Mouse (Mus musculus) urinary bladder, postnatal 10 days (tissue): ENCODE measurements around the gene Grap.

ENCODE experiments used
- DNase-seq: peaks from one replicate; pipeline ENCODE4 v3.0.0; 2022; ENCODE audit warnings: low spot score

The Grap gene

DNA sequence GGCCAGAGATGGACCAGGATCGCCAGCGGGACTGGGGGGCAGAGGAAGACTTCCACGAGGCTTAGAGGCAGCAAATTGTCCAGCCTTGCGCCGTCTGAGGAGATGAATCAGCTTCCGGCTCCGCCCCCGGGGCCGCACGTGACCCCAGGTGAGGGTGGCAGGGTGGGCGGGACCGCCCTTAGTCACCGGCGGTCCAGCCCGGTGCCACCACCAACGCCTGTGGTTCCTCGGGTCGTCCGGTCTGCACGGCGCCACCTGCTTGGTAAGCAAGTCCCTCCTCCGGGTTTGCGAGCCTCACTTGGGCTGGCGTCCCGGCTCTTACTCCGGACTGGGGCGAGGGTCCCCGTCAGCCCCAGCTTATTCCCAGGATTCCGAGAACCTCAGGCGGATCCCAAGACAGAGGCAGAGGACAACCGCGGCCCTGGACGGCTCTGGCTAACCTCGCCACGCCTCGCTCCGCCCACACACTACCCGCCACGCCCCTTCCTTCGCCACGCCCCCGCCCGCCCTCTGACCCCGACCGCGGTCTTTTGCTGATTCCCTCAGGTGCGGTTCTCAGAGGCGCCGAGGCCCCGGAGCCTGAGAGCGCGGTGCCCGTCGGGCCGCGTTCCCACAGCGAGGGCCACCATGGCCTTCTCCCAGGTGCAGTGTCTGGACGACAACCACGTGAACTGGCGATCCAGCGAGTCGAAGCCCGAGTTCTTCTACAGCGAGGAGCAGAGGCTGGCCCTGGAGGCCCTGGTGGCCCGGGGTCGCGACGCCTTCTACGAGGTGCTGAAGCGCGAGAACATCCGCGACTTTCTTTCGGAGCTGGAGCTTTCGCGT, 31.1 kb downstream of the Grap start, which contains the start of gene Fam83g:
Fam83g (plus strand) TSS at position 185 of the 825 bp plus-strand sequence.
- DNase-seq, result peak; percentile 34

DNA sequence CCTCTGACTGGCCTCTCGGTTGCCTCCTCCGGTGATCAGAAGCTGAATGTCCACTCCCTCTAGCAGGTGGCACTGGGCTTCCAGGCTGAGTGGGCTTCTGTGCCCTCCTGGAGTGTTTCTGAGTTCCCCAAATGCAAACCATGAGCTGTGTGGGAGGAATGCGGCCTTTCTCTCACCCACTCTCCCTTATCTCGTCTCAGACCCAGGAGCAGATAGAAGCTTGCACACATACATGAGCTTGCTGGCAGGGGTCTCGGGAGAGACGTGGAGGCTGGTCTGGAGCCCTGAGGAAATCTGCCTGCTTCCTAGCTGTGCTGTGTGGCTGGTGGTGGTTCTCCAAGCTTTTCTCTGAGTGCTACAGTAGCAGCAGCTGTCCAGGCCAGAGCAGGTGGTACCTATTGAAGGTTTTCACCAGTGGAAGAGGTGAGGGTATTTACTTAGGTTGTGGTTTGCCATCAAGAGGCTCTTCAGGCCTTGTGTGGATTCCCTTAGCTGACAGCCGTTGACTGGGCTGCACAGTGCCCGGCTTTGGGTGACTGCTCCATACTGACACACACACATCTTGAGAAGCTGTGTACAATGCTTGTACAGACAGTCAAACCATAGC, 32.2 kb downstream of the Grap start:
- DNase-seq, result no peak

DNA sequence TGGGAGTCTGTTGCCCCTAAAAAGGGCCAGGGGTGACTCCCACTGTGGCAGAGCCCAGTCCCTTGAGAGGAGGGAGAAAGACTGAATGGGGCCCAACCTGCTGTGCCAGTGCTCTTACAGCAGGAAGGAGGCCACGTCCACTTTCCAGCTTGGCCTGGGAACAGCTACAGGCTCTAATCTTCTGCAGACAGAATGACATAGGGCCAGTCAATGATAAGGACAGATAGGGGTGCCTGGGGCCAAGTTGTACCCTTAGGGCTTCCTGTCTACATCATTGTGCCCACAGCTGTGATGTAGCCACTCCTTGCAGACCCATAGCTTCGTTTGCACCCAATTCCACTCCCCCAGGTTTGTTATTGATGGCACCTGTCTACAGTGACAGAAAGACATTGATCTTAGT, 33.1 kb downstream of the Grap start:
- no peak for DNase-seq

DNA sequence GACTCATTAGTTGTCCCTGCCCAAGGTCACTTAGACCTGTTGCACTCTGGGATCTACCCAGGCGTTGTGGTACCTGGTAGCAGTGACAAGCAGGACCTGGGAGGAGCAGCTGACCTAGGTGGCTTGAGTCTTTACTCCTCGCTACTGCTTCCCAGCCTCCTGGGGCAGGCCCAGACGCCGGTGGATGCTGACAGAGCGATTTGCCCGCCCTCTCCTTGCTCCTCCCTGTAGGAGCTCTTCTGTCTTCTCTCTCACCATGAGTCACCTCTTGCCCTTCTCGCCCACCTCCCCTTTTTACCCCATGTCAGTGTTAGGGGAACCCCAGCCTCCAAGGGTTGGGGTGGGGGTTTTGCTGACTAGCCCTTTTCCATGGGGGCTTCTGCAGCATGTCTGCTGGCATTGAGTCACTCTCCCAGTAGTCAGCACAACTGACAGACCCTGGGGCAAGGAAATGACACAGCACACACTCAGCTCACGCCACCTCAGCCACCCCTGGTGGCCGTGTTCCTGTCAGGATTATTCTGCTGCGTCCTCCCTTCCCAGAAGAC, 33.9 kb downstream of the Grap start:
- DNase-seq, result no peak

DNA sequence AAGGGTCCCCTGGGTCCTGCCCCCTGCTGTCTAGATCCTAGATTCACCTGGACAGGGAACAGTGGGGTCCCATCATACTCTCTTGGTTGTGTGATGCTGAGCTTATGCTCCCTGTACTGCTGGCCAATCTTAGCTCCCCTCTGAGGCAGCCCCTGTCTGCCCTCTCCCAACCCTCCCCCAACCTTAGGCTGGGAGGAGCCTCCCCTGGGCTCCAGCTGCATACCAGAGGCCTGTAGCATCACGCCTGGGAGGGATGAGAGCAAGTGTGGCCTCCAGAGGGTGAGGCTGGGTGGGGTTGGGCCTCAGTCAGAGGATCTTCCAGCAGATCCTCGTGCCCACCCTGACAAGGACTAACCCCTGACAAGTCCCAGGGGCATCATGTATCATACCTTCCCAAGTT, 34.5 kb downstream of the Grap start:
- no peak for DNase-seq

DNA sequence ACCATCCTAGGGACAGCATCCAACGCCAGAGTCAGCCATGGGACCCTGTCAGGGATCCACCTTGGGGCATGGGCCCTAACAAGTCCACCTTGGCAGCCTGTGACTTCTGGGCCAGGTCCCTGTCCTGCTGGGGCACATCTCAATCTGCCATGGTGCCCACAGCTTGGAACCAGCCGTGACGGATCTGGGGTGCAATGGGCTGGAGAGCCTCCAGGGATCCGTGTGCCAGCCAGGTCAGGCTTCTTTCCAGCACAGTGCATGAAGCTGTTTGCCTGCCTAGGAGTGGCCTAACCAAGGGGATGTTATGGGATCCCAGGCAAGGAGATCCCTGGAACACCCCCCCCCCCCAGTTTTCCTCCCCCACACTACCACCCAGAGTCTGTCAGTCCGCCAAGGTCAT, 39.9 kb downstream of the Grap start:
- DNase-seq, result no peak

DNA sequence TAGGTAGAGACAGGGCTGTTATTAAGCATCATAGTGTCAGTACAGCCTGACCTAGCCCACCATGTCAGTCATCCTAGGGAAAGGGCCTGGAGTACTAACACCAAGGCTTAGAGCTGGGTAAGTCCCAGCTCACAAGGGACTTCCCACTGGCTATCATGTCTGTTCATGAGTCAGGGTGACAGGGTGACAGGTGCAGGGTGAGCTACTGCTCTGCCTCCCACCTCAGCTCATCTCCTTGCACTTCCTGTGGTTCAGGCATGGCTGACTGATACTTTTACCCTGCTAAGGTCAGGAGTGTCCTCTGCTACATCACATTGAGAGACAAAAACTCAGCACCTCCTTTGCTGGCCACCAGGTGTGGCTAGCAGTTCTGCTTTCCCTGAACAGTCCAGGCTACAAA, 45.8 kb downstream of the Grap start:
- no peak for DNase-seq

DNA sequence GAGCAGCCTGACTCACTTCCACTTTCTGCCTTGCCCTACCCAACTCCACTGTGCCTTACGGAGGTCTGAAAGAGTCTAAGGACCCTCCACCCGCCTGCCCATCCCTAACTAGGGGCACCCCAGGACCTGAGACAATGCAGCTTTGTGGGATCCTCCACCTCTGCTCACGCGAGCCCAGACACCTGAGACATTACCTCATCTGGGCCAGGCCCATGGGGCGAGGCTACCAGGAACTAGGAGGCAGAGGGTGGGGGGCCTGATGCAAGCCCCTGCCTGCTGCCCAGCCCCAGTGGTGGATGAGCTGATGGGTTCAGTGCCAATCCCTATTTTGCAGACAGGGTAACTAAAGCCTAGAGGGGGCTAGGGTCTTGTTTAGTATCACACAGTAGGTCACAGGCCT, 46.4 kb downstream of the Grap start:
- no peak for DNase-seq

DNA sequence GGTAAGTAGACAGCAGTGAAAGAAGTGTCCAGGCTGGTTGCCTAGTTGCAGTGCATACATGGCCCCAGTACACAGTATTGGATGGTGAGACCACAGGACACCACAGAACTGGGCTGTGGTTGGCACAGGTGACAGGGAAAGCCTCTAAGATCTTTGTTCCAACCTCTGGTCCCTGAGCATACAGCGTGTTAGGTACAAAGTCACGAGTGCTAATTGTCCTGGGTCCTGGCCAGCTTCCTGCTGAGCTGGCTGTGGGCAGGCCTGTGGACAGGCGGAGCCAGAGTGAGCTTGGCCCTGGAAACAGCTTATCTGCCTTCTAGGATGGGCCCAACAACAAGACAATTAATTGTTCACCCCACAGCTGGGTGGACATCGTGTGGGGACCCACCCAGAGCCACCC, 46.9 kb downstream of the Grap start:
- DNase-seq, result no peak

DNA sequence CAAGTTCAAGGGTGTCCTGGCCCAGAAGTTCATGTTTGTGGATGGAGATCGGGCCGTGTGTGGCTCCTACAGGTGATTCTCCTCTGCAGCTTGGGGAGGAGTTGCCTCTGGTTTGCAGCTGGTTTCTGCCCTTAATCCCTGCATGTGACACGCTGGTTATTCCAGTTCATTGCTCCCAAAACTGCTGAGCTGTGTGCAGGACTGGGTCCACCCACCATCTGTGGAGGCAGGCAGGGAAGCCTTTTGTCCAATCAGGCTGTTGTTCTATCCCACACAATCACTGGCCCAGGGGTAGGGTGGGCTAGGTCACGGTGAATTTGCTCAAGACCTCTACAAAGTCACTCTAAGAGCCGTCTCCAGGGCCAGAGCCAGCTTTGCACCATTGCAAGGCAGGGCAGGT, 48.6 kb downstream of the Grap start:
- DNase-seq, result no peak

DNA sequence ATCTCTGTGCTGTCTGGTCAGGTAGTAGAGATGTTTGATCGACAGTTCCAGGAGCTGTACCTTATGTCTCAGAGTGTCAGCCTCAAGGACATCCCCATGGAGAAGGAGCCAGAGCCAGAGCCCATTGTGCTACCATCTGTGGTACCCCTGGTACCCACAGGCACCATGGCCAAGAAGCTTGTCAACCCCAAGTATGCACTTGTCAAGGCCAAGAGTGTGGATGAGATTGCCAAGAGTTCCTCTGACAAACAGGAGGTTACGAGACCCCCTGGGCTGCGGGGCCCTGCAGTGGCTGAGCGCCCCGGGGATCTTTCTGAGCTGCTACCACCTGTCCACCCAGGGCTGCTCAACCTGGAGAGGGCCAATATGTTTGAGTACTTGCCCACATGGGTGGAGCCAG, 49.4 kb downstream of the Grap start:
- DNase-seq, result no peak

DNA sequence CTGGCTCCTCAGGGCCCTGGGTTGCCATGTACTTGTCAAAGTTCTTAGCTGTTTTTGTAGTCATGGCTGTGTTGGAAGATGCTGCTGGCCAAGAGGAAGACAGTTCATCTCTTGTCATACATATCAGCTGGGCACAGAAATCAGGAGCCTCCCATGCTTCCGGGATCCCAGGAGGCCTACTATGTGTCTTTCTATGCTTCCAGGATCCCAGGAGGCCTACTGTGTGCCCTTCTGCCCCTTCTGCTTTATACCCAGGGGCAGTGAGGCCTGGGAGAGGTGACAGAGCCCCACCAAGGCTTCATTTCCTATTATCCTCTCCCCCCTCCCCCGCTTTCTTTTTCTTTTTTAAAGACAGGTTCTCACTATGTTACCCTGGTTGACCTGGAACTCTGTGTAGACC, 52.5 kb downstream of the Grap start:
- no peak for DNase-seq

DNA sequence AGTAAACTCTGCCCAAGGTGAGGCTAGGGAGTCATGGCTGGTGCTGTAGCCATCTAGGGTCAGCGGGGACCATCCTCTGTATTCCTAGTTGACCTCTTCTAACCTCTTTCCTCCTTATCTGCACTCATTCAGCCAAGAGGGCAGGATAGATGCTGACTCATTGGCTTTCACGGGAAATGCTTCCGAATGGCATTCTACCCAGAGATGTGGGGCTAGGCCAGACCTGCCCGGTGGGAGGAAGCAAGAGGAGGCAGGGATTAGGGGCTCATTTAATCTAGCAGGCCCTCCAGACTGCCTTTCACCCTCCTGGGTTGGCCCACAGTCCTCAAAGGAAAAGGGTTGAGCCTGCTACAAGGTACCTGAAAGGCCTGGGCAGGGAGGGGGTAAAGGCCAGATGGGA, 53.2 kb downstream of the Grap start:
- DNase-seq, result no peak

DNA sequence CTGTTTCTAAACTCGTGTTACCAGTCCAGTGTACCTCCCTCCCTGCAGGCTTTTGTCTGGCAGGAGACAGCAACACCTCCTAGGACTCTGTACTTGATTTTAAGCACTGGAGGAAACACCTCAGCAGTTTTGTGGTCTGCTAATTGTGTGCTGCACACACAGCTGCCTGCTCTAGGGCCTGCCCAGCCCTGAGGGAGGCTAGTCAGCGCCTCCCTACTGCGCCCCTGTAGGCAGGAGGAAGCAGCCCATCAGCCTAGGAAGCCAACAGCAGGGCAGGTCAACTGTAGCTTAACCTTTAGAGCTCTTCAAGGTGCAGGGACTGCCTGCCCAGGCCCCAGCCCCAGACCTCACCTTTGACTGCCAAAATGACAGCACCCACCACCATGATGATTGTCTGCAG, 55.9 kb downstream of the Grap start:
- DNase-seq, result no peak

DNA sequence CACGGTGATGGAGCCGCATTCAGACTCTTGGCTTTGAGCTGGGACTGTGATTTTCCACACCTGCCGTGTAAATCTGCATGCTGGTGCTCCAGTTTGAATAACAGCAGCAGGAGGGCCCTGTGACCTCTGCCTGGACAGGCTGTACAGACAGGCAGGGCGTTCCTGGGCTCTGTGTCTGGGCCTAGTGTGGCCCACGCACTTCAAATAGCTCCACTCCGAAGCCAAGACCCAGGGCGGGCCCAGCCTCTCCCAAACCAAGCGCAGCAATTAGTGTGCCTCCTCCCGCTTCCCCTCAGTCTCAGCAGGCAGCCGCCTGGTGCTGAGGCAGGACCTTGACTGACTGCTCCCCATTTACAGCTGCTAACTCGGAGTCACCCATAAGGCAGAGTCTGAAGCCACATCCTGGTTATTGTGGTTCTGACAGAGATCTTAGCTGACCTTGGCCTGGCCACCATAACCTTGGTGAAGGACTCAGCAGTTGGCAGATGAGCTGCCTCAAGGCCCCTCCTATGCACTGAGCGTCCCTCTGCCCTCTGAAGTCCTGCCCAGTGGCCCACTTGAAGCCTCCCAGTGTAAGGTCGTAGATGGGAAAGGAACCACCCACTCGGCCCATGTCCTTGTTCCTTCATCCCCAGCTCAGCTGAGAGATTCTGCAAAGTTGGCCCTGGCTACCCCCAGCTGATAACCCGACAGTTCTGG, 60.2 kb downstream of the Grap start:
- no peak for DNase-seq

DNA sequence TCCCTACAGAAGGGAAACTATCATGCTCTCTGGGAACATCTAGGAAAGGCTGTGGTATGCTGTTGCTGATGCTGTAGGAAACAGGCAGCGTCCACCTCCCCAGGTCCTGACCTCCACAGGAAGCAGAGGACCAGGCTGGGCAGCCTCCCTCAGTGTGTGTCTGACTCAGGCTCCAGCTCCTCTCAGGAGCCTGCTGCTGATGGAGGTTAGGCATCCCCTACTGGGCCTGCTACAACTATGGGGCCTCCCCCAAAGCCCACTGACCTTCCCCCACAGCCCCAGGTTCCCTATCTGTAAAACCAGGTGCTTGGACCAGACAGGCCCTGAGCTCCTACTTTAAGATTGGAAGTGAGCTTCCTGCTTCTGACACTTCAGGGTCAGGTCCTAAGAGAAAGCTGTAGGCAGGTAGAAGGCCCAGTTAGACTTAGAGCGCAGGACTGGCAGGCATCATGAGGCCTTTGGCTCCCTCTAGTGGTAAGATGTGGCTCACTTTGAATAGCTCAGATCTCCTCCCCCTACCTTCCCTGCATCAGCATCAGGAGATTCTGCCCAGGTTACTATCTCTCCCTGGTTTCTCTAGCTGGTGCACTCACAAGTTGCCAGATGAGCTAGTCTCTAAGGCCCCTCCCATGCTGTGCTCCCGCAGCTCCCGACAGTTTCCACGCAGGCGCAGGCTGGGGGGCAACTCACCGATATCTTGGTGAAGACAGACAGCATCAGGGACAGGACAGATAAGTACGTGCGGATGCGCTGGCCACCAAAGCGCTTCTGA, 61.5 kb downstream of the Grap start:
- no peak for DNase-seq

DNA sequence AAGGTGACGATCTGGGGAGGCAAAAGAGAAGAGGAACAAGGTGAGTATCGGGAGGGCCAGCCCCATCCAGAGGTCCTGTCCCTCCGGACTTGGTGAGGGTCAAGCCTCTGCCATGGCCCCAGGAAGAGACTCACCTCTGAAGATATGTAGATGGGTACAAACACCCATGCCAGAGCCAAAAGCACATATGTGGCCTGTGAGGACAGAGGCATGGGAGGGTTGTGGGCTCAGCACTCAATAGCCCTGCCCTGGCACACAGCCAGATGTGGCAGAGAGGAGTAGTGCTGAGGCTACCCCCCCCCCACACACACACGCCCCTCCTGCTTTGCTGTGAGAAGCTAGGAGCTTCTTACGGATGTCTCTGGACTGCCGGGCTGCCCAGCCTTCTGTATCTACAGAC, 62.1 kb downstream of the Grap start:
- no peak for DNase-seq

DNA sequence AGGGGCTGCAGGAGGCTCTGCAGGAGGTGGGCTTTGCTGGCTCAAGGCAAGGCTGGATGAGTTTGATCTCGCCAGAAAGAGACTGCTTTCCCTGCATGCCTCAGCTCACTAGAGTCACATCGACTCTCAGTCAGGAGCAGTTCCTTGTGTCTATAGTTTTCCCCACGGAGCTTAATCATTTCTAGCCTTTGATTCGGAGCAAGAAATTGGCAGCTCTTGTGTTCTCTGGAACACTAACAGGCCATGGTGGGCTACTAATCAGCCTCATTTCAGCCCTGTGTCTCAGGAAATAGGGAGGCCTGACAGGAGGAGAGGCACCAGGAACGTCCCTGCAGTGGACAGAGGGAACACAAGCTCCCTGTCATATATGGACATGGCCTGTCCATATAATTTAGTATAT, 64.9 kb downstream of the Grap start:
- no peak for DNase-seq

DNA sequence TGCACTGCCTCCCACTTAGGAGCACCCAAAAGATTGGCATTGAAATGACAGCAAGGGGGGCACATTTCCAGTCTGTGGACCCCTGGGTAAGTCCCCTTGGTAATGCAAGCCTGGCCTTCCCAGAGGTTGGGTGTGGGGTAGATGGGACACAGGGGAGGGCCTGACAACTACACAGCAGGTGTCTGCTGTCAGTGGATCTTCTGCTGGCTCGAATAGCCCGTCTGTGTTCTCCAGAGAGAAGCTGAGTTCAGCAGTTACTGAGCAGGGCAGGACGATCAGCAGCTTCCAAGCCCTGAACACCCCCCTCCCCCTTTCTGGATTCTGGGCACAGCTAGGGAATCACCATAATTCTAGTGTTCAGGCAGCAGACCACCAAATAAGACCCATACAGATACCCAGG, 66.3 kb downstream of the Grap start:
- DNase-seq, result no peak

DNA sequence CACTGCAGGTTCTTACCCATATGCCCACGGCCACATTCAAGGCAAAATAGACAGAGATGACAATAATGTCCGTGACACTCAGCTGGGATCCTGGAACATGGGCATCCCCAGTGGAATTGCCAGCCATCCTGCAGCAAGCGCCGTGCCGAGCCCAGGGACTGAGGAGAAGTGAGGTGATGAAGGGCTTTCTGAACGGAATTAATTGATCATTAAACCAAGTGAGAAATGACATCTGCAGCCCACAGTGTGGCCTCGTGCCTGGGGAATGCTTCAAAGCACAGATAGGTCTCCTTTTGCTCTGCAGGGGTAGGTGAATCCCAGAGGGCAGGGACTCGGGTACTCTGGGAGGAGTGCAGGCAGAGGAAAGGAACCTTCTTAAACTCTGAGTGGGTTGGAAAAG, 66.8 kb downstream of the Grap start:
- no peak for DNase-seq

DNA sequence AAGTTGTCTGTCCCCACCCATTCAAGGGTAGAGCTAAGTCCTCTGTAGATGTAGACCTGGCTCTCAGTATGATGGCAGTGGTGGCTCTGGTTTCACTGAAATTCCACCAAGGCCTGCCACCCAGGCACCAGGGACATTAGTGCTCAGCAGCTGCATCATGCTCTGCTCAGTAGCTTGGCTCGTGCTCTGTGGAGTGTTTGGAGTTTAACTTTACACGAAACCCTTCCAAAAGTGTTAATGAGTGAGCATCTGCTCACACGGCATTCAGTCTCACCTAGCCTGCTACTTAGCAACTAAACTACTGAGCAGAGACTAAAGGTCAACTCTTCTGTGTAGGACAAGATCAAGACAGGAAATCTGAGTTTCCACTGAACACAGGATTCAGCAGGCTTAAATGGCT, 67.6 kb downstream of the Grap start, which contains the start of gene Slc5a10:
Slc5a10 (minus strand) TSS at position 191 of the 400 bp plus-strand sequence.
- DNase-seq, result no peak

DNA sequence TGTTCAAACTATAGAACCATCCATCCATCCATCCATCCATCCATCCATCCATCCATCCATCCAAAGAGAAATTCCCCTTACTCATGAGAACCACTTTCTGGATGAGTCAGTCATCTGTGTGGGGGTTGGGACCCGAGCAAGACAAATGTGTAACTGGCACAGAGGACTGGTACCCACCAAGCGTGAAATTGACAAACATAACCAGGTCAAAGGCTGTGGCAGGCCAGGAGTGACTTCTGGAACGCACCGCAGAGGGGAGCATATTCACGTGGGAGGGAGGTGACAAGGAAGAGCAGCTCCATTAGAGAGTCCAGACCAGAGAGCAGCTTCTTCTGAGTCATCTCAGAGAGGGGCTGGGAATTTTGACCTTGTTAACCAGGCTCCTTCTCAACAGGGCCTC, 69.0 kb downstream of the Grap start:
- no peak for DNase-seq
